Comparison of ENCODE assay signal across 10 mouse cellular contexts in the genomic region with DNA sequence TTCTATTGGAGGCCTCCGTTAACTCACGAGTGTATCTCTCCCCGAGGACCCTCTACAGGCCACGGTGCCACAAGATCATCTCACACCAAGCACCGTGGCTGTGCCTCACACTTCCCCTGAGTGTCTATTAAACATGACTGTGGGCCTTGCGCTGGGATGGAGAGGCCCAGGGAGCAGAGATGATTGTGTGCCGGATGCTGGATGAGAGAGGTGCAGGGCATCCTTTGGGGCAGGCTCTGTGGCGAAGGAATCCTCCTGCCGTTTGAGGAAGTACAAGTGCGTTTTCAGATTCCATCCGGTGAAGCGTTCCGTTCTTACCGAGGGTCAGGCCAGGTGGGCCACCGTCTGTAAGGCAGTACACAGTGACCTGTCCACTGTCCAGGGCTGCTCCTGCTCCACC.
"Had no signal": no experiment of that assay in that cellular context is flagged by ENCODE, and none has a peak within 500 bp of the region (broad histone marks: within the 10 kb centered on the region; RNA-seq: fewer than 3 reads in every experiment).

No protein-coding gene starts in this region.

- H3K4me1 ChIP-seq: limb, embryonic 10.5 days; liver, embryonic 12.5 days; midbrain, embryonic 13.5 days had no signal

- H3K9me3 ChIP-seq: limb, embryonic 10.5 days; liver, embryonic 12.5 days; midbrain, embryonic 13.5 days; neural tube, embryonic 15.5 days had no signal

- H3K9ac ChIP-seq: liver, embryonic 12.5 days; midbrain, embryonic 13.5 days; neural tube, embryonic 15.5 days had no signal

- DNase-seq: kidney, adult 11 months; kidney, adult 9 months; kidney, postnatal 10 days; right cerebral cortex, adult 18-20 months; right cerebral cortex, postnatal 25 days; thymus, postnatal 36 days had no signal

- ATAC-seq: liver, embryonic 12.5 days; midbrain, embryonic 13.5 days had no signal

- H3K4me3 ChIP-seq: limb, embryonic 10.5 days; liver, embryonic 12.5 days; midbrain, embryonic 13.5 days; neural tube, embryonic 15.5 days had no signal

- H3K27ac ChIP-seq: limb, embryonic 10.5 days; liver, embryonic 12.5 days; midbrain, embryonic 13.5 days; neural tube, embryonic 15.5 days had no signal

- H3K4me2 ChIP-seq: liver, embryonic 12.5 days; midbrain, embryonic 13.5 days; neural tube, embryonic 15.5 days had no signal

- H3K27me3 ChIP-seq: liver, embryonic 12.5 days; midbrain, embryonic 13.5 days; neural tube, embryonic 15.5 days had no signal

- H3K36me3 ChIP-seq: limb, embryonic 10.5 days; liver, embryonic 12.5 days; midbrain, embryonic 13.5 days; neural tube, embryonic 15.5 days had no signal
